Mouse (Mus musculus) layer of hippocampus, adult 18-20 months (tissue): ENCODE results near the gene Odf3l2. TPM values are rescaled to one million over a fixed set of nuclear protein-coding genes. Genes with fewer than 3 reads are reported as not detected.

Experiments used
- DNase-seq, 2 experiments: peaks; one replicate each; pipeline ENCODE4 v3.0.0; 2022; ENCODE audit warnings: low spot score in 2 of 2
- total RNA-seq, 2 experiments: library from RNA; stranded (reverse); gene quantifications; 2 replicates each; pipeline ENCODE4 v1.2.3; 2021

Gene Odf3l2
- total RNA-seq, 2 experiments from 2014 or later = 0.59 TPM; not detected in 1

DNA sequence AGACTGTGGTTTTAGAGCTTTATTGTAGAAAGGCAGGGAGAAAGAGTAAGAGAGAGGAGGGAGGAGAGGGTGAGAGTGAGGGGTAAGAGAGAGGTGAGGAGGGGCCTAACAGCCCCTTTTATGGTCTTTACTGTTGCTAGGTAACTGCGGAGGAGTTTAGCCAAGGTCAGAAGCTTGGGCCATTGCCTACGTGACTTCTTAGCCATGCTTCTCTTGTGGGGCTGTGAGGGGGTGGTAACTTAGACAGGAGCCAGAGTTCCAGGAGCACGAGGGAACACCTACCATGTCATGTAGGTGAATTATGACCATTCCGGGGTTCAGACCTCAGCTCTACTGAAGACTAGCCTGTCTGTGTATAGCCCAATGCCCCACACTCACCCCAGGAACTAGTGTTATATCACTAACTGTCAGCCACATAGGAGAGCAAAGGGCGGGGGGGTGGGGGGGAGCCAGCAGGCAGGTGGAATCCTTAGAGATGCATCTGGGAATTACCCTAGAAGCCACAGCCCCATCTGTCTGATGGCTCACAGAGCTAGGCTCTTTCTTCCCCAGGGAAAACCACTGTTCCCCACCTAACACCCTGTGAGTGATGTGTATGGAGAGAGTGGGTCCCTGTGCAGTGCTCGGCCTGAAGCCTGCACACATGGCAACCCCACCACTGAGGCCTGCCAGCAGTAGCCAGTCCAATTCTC, 26.0 kb upstream of the Odf3l2 start:
- no peak for DNase-seq

GRCm38 (mm10) chr10:79670071-79670888, 24.7 kb upstream of the Odf3l2 start:
- no peak for DNase-seq

GRCm38 (mm10) chr10:79669576-79670057, 24.1 kb upstream of the Odf3l2 start:
- peak; percentile 79 to 82 for DNase-seq

- peak; percentile 87 to 96 for DNase-seq
Measured at GRCm38 (mm10) chr10:79668771-79669575, 23.4 kb upstream of the Odf3l2 start, which contains the start of gene Tpgs1. Tpgs1 (plus strand) TSS chr10:79669369.

DNA sequence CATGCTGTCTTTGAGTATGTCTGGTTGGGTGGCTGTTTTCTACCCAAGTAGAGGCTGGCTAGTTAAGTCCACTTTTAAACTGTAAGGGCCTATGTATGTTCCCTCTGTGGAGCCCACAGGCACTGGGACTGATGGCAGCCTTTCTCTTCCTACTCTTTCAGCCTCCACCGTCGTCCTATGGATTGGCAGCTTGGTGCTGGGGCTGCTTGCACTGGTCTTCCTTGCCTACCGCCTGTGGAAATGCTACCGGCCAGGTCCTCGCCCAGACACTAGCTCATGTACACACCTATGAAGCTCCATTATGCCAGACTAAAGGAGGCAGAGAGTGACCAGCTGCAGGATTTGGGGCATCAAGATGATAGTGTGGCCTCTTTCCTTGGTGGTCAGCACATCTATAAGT, 22.5 kb upstream of the Odf3l2 start:
- DNase-seq = no peak

- no peak for DNase-seq
Measured at GRCm38 (mm10) chr10:79666493-79666892, 21.0 kb upstream of the Odf3l2 start.

GRCm38 (mm10) chr10:79665051-79665450, 19.5 kb upstream of the Odf3l2 start:
- DNase-seq = no peak

DNA sequence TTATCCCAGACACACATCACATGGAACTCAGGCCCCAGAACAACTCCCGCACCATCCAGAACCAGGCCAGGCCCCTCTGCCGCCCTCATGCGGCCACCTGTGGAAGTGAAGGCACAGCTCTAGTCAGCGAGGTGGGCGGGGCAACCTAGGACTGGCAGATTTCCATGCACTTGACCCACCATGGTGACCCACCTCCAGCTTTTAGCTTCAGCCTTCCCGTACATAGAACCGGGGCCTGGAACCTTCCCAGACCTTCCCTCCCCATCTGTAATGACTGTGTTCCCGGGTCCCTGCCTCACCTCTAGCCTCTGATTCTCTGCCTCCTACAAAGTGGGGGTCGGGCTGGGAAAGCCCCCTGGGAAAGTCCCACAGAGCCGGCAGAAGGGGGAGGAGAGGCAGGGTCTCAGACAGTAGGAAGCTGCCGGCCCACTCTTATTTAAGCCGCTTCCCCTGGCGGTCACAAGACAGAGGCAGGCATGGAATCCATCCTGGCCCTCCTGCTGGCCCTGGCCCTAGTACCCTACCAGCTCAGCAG, 18.7 kb upstream of the Odf3l2 start, which contains the start of gene Madcam1:
Gene Madcam1, plus strand, starts transcription at position 429 of the 535 bp plus-strand sequence.
- peak in 1 of 2 experiments; percentile 73 for DNase-seq

- no peak for DNase-seq
Measured at GRCm38 (mm10) chr10:79661861-79662260, 16.3 kb upstream of the Odf3l2 start.

DNA sequence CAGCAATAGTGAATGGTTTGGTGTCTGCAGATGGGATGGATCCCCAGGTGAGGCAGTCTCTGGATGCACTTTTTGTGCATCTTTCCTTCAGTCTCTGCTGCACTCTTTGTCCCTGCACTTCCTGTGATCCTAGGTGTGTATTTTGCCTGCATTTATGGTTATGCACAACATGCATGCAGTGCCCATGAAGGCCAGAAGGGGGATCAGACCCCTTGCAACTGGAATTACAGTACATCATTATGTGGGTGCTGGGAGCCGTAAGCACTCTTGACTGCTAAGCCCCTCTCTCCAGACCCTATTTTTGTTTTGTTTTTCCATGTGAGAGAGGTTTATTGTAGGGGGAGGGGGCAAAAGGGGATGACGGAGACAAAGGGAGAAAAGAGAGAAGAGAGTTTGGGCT, 14.8 kb upstream of the Odf3l2 start:
- no peak for DNase-seq

DNA sequence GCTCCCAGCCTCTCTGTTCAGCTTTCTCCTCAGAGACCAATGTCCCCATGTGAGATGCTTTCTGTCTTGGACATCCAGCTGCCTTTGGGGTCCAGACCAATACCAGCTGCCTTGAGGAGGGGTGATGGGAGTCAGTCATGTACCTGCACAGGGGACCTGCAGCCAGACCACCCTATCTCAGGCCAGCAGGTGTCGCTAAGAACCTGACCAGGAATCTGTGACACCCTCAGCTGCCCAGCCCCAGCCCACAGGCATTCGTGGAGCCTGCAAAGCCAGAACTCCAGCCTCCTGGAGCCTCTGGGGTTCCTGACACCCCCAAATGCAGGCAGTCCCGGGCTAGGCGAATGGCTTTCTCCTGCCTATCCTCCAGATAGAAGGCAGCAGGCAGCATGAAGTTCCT, 13.3 kb upstream of the Odf3l2 start:
- DNase-seq = no peak

GRCm38 (mm10) chr10:79654946-79655395, 9.4 kb upstream of the Odf3l2 start:
- DNase-seq = peak; percentile 70 to 78

DNA sequence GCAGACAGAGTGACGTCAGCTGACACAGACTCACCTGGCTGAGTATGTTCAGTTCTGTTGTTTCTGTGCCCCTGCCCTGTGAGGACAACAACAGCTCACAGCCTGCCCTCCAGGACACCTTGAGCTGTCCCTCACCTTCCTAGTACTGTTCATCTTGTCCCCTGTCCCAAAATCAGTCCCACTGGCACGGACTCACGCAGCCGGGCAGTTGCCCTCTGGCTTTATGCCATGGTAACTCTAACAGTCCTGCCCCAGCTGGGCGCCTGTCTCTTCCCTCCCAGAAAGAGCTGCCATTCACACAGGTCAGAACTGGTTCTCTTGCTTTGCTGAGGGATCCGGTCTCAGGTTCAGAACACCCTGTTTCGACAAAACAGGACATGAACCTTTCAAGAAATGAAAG, 7.3 kb upstream of the Odf3l2 start:
- DNase-seq = no peak

GRCm38 (mm10) chr10:79649070-79649751, 3.7 kb upstream of the Odf3l2 start:
- peak; percentile 71 to 89 for DNase-seq

DNA sequence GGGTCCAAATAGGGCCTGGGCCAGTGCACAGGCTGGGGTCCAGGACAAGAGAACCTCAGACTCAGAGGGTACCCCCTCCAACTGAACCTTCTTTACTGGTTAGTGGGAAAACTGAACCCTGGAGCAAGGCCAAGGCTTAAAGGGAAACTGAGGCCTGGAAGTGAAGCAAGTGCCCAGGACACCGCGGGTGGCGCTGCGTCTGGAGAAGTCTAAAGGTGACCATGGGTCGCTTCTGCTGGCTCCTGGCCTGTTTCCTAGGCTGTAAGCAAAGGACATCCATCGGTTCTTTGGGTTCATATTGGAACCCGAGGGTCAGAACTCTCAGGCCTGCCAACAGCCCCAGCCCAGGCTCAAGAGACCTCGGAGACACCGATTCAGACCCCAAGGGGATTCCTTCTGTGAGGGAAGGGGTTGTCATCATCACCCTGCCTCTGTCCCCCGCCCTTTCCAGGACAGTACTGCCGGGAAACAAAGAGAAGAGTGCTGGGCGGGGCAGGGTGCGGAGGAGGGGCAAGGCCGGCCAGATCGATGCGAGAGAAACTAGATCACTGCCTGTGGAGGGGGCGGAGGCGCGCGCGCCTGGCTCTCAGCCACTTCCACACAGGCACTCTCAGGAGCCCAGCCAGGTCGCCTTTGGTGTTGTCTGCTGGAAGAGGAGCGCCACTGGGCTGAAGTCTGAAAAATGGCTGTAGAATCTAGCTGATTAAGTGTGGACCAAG, 6.9 kb downstream of the Odf3l2 start:
- peak; percentile 54 to 65 for DNase-seq

DNA sequence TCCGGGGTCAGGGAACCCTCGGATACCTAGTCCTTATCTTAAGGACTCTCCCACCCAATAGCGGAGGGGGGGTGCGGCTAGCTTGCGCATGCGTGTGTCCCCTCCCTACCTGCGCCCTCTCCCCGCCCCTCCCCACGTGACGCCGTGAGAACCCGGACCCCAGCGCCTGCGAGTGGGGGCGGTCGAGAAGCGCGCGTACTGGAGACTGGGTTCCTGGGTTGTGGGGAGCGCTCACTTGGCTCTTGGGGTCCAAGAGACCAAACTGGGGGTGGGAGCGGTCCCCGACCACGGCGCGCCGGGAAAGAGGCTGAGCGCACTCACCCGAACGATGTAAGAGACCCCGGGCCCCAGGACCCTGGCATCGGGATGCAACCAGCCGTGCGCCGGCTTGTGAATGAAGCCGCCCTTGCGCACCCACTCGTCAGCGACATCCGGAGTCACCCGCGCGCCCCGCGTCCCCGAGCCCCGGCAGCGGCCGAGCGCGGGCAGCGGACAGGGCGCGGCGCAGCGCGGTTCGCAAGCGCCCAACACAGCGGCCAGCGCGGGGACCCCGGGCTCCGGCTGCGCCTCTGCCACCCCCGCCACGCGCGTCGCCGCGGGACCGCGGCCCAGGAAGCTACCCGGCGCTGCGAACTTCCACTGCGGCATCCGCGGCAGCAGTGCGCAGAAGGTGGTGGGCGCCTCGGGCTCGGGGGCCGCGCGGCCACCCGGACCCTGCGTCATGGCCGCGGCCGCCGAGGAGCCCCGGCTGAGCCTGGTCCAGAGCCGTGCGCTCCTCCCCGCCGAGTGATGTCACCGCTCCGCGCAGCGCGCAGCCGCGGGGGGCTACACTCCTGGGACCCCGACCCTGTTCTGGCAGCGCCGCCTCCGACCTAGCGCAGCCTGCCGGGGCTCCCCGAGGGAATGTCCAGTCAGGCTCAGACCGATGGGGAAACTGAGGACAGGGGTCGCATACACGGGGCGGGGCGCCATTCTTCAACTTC, 8.1 kb downstream of the Odf3l2 start, which contains the start of gene Shc2:
Gene Shc2, minus strand, starts transcription at position 791 of the 983 bp plus-strand sequence.
- DNase-seq = peak; percentile 83 to 86

DNA sequence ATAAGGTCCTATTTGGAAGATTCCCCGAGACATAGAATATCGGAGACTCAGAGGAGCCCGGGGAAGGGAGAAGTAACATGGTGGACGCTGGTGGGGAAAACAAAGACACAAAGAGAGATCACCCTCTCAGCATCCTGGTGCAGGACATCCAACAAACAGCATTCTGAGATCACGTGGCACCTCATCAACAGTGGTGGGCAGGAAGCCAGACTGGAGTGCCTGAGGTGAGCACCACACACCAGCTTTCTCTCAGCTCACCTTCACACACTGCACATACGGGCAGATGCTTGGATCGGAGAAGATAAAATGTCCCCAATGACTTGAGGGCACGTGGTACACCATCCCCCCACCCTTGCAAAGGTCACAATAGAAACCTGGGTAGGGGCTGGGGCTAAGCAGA, 9.3 kb downstream of the Odf3l2 start:
- DNase-seq = no peak
